Mouse (Mus musculus): ENCODE measurements around the gene Clrn2.

DNA sequence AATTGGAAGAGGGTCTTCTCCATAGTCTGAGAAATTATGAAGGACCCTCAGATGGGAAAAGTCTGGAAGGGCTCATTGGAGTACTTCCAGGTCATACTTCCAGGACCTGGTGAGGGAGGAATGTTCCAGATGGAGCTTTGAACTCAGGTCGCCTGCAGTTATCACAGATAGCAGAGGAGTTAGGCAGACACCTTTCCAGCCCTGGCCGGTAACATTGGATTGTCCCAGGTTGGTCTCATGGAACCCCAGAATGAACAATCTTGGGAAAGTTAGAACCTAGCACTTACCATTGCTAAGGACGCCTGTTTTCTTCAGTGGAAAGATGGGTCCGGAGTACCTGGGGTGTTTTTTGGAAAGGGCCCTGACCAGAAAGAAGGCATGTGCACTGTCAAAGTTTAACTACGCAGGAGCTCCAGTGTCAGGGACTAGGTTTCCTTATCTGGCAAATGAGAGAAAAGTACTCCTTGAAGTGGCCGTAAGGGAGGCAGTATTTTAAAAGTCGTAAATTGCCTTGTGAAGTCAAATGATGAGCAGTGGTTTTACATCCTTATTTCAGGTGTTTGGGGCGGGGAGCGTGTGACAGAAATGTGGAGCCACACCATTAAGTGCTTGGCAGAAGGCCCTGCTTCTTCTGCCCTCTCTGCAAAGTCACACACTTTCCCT is 40.7 kb downstream of the Clrn2 start:
- no peak for TF ChIP-seq POLR2A (IDR thresholded peaks at IDR 0.05; ENCODE audit: borderline replicate concordance, extremely low read depth, low read depth, low read length)
- TF ChIP-seq CTCF (IDR thresholded peaks at IDR 0.05; ENCODE audit: insufficient read depth, low read length): no peak
